Mouse (Mus musculus) forebrain, embryonic 16.5 days (tissue): ENCODE measurements around the gene Trim34b. TPM values are rescaled to one million over a fixed set of nuclear protein-coding genes. Genes with fewer than 3 reads are reported as not detected.
A peak's percentile ranks its signal among the peaks of the same experiment; 100 is the strongest.
"Not testable (repeated sequence)": the region's sequence is repeated elsewhere in the genome, so short reads cannot be mapped to it uniquely, and the experiment has no call there.

Source experiments
- ATAC-seq: fragments of 200-750 bp; cut with Nextera tagmentation; 2 replicates; pipeline ENCODE4 v1.8.0; 2017; ENCODE audit warnings: mild to moderate bottlenecking, moderate library complexity
- H3K27ac ChIP-seq: fragments of 300-500 bp; sonication (generic); 2 replicates; pipeline ENCODE4 v1.5.1; 2014; ENCODE audit warnings: low read length, control low read depth
- H3K27me3 ChIP-seq: fragments of 300-500 bp; sonication (generic); replicated peaks from 2 replicates; pipeline ENCODE4 v1.6.1; 2014; ENCODE audit warnings: low read length; ENCODE audit not compliant: control insufficient read depth, insufficient read depth
- H3K36me3 ChIP-seq: fragments of 300-500 bp; sonication (generic); 2 replicates; pipeline ENCODE4 v1.6.1; 2014; ENCODE audit not compliant: control insufficient read depth, insufficient read depth
- H3K4me1 ChIP-seq: fragments of 300-500 bp; sonication (generic); replicated peaks from 2 replicates; pipeline ENCODE4 v1.6.1; 2014; ENCODE audit warnings: low read length; ENCODE audit not compliant: control insufficient read depth, insufficient read depth
- H3K4me2 ChIP-seq: fragments of 300-500 bp; sonication (generic); 2 replicates; pipeline ENCODE4 v1.6.1; 2014; ENCODE audit warnings: mild to moderate bottlenecking, low read length, control low read depth
- H3K4me3 ChIP-seq: fragments of 300-500 bp; sonication (generic); replicated peaks from 2 replicates; pipeline ENCODE4 v1.5.1; 2014; ENCODE audit warnings: mild to moderate bottlenecking, low read length, control low read depth
- H3K9ac ChIP-seq: fragments of 300-500 bp; sonication (generic); replicated peaks from 2 replicates; pipeline ENCODE4 v1.6.1; 2014; ENCODE audit warnings: low read depth, low read length, control low read depth
- H3K9me3 ChIP-seq: fragments of 300-500 bp; sonication (generic); 2 replicates; pipeline ENCODE4 v1.6.1; 2016; ENCODE audit warnings: low read length; ENCODE audit not compliant: control insufficient read depth
- WGBS: fragments of 180-500 bp; shearing (Covaris S2); extraction: QIAGEN DNeasy Blood & Tissue Kit; methylation state at CpG from one replicate; pipeline ENCODE4 v1.1.7; 2014; 5-methylcytosine and 5-hydroxymethylcytosine counted together
- polyA plus RNA-seq: library from polyadenylated mRNA; unstranded; fragments of >200 nt; fragmentation: Nextera tagmentation; extraction: Ambion mirVana; gene quantifications from 2 replicates; pipeline ENCODE4 v1.2.1, GENCODE M21; 2015

Trim34b gene
- polyA plus RNA-seq, 1 experiment from 2014 or later, result not detected

- not testable (repeated sequence) for H3K4me3 ChIP-seq, H3K36me3 ChIP-seq, H3K27ac ChIP-seq, H3K4me2 ChIP-seq, H3K9me3 ChIP-seq, H3K4me1 ChIP-seq, H3K27me3 ChIP-seq, H3K9ac ChIP-seq, ATAC-seq
- 85% methylated on average over 2 of the region's 4 CpGs for WGBS
Measured at GRCm38 (mm10) chr7:104340744-104341143, 11.5 kb downstream of the Trim34b start.

GRCm38 (mm10) chr7:104348043-104348442, 18.8 kb downstream of the Trim34b start:
- ATAC-seq, H3K9ac ChIP-seq, H3K4me2 ChIP-seq, H3K9me3 ChIP-seq, H3K36me3 ChIP-seq, H3K4me3 ChIP-seq, H3K27ac ChIP-seq, H3K4me1 ChIP-seq, H3K27me3 ChIP-seq: not testable (repeated sequence)
- 91% methylated on average over 4 of the region's 4 CpGs for WGBS

GRCm38 (mm10) chr7:104352717-104353599, 23.7 kb downstream of the Trim34b start, which contains the start of gene Trim12c:
Trim12c (minus strand) TSS chr7:104353362.
- Histone ChIP-seq H3K9me3 (no peaks in the 10 kb centered on the region), H3K4me3 (peak within 1 kb of the TSS; percentile 30), H3K36me3 (no peaks in the 10 kb centered on the region), H3K27ac (no peak within 1 kb of the TSS), H3K4me2 (peak within 1 kb of the TSS; percentile 42), H3K27me3 (no peaks in the 10 kb centered on the region), H3K4me1 (no peaks in the 10 kb centered on the region), H3K9ac (no peak within 1 kb of the TSS)
- peak; percentile 95 for ATAC-seq
- 5% methylated on average over 14 of the region's 14 CpGs for WGBS

GRCm38 (mm10) chr7:104353600-104353967, 24.3 kb downstream of the Trim34b start:
- H3K4me2 ChIP-seq, result peak overlapping the region; percentile 7; the same call in 1 of the 2 replicates
- 85% methylated on average over 2 of the region's 2 CpGs for WGBS

GRCm38 (mm10) chr7:104366339-104366738, 37.1 kb downstream of the Trim34b start:
- H3K27ac ChIP-seq, result no peak overlapping the region
- no peaks in the 10 kb centered on the region for H3K36me3 ChIP-seq
- no peak overlapping the region for H3K4me2 ChIP-seq
- no peak for ATAC-seq
- no peak overlapping the region for H3K9ac ChIP-seq
- H3K9me3 ChIP-seq, result no peaks in the 10 kb centered on the region
- H3K4me1 ChIP-seq, result no peaks in the 10 kb centered on the region
- H3K27me3 ChIP-seq, result no peaks in the 10 kb centered on the region
- no peak overlapping the region for H3K4me3 ChIP-seq

More at GRCm38 (mm10) chr7:104353600-104353967, 24.3 kb downstream of the Trim34b start:
- H3K9me3 ChIP-seq, result no peaks in the 10 kb centered on the region
- no peaks in the 10 kb centered on the region for H3K36me3 ChIP-seq
- no peak for ATAC-seq
- no peak overlapping the region for H3K9ac ChIP-seq
- H3K27ac ChIP-seq, result no peak overlapping the region
- H3K27me3 ChIP-seq, result no peaks in the 10 kb centered on the region
- H3K4me1 ChIP-seq, result no peaks in the 10 kb centered on the region
- H3K4me3 ChIP-seq, result no peak overlapping the region

- Histone ChIP-seq H3K9ac (no peak within 1 kb of the TSS), H3K27ac (no peak within 1 kb of the TSS), H3K4me3 (no peak within 1 kb of the TSS), H3K27me3 (no peaks in the 10 kb centered on the region), H3K9me3 (no peaks in the 10 kb centered on the region), H3K4me1 (no peaks in the 10 kb centered on the region), H3K4me2 (no peak within 1 kb of the TSS), H3K36me3 (no peaks in the 10 kb centered on the region)
- WGBS, result 68% methylated on average over 1 of the region's 1 CpGs
- no peak for ATAC-seq
Measured at GRCm38 (mm10) chr7:104369736-104370414, 40.6 kb downstream of the Trim34b start, which contains the start of gene Trim30b. Trim30b (minus strand) TSS chr7:104369884.

Other genes with a start within 250 kb of the Trim34b start
- gene Olfr645, start 244.0 kb upstream of the Trim34b start, polyA plus RNA-seq, result not detected in 2 replicates
- not detected in 2 replicates for gene Olfr646, start 224.6 kb upstream of the Trim34b start, polyA plus RNA-seq
- not detected in 2 replicates for gene Ubqln5, start 199.6 kb upstream of the Trim34b start, polyA plus RNA-seq
- not detected in 2 replicates for gene Olfr643, start 192.1 kb upstream of the Trim34b start, polyA plus RNA-seq
- 0.10 TPM in 1 of 2 replicates, not detected in the other for gene Ubqln3, start 186.2 kb upstream of the Trim34b start, polyA plus RNA-seq
- not detected in 2 replicates for gene Ubqlnl, start 178.9 kb upstream of the Trim34b start, polyA plus RNA-seq
- gene Olfm5, start 164.6 kb upstream of the Trim34b start, polyA plus RNA-seq, result 2.1 TPM in 1 of 2 replicates, not detected in the other
- gene Olfr648, start 146.1 kb upstream of the Trim34b start, polyA plus RNA-seq, result 0.45 and 0.81 TPM in 2 replicates
- gene Olfr649, start 133.5 kb upstream of the Trim34b start, polyA plus RNA-seq, result not detected in 2 replicates
- gene Trim6, start 110.7 kb upstream of the Trim34b start, polyA plus RNA-seq, result 0.31 and 0.61 TPM in 2 replicates
- gene Trim34a, start 85.0 kb upstream of the Trim34b start, polyA plus RNA-seq, result 0.54 and 0.67 TPM in 2 replicates
- 0.23 TPM in 1 of 2 replicates, not detected in the other for gene Trim5, start 41.4 kb upstream of the Trim34b start, polyA plus RNA-seq
- gene Trim12a, start 14.0 kb upstream of the Trim34b start, polyA plus RNA-seq, result 0.96 and 1.6 TPM in 2 replicates
- gene Trim12c, start 23.9 kb downstream of the Trim34b start, polyA plus RNA-seq, result 1.1 and 1.2 TPM in 2 replicates
- gene Trim30b, start 40.4 kb downstream of the Trim34b start, polyA plus RNA-seq, result not detected in 2 replicates
- gene Trim30c, start 71.4 kb downstream of the Trim34b start, polyA plus RNA-seq, result not detected in 2 replicates
- gene Trim30a, start 135.7 kb downstream of the Trim34b start, polyA plus RNA-seq, result 0.42 and 0.70 TPM in 2 replicates
- gene Trim30d, start 178.4 kb downstream of the Trim34b start, polyA plus RNA-seq, result 0.15 and 0.42 TPM in 2 replicates
- not detected in 2 replicates for gene Olfr651, start 220.7 kb downstream of the Trim34b start, polyA plus RNA-seq
- not detected in 2 replicates for gene Olfr652, start 231.4 kb downstream of the Trim34b start, polyA plus RNA-seq
- not detected in 2 replicates for gene Olfr653, start 247.8 kb downstream of the Trim34b start, polyA plus RNA-seq